Mouse (Mus musculus): ENCODE data around the gene Rsc1a1. TPM values are rescaled to one million over a fixed set of nuclear protein-coding genes. Genes with fewer than 3 reads are reported as not detected.

The Rsc1a1 gene
- polyA plus RNA-seq (2012; rRNA removed): 3.3 and 5.3 TPM in 2 replicates

GRCm38 (mm10) chr4:141685499-141685898 lies at the start of gene Rsc1a1:
TSS of gene Rsc1a1 (minus strand) at chr4:141685599.

GRCm38 (mm10) chr4:141722731-141723672 lies 37.6 kb upstream of the Rsc1a1 start, which contains the start of gene Ddi2:
TSS of gene Ddi2 (minus strand) at chr4:141723419.

GRCm38 (mm10) chr4:141664799-141665198 lies 20.6 kb downstream of the Rsc1a1 start, which contains the start of gene Plekhm2:
TSS of gene Plekhm2 (minus strand) at chr4:141664899.

Other genes starting within 250 kb of the Rsc1a1 start
- gene Srarp, start 249.5 kb downstream of the Rsc1a1 start, polyA plus RNA-seq (2012; rRNA removed): 0.35 and 0.53 TPM in 2 replicates
- gene Zbtb17, start 240.9 kb downstream of the Rsc1a1 start, polyA plus RNA-seq (2012; rRNA removed): 65.4 and 70.0 TPM in 2 replicates
- 17.6 and 19.3 TPM in 2 replicates for gene Spen, start 147.0 kb downstream of the Rsc1a1 start, polyA plus RNA-seq (2012; rRNA removed)
- gene Fblim1, start 79.5 kb downstream of the Rsc1a1 start, polyA plus RNA-seq (2012; rRNA removed): 37.4 and 53.4 TPM in 2 replicates
- gene Tmem82, start 67.0 kb downstream of the Rsc1a1 start, polyA plus RNA-seq (2012; rRNA removed): 0.27 and 0.28 TPM in 2 replicates
- 0.34 and 0.36 TPM in 2 replicates for gene Slc25a34, start 61.8 kb downstream of the Rsc1a1 start, polyA plus RNA-seq (2012; rRNA removed)
- gene Plekhm2, start 20.7 kb downstream of the Rsc1a1 start, polyA plus RNA-seq (2012; rRNA removed): 43.2 and 46.7 TPM in 2 replicates
- 14.8 and 16.4 TPM in 2 replicates for gene Ddi2, start 37.8 kb upstream of the Rsc1a1 start, polyA plus RNA-seq (2012; rRNA removed)
- gene Agmat, start 61.1 kb upstream of the Rsc1a1 start, polyA plus RNA-seq (2012; rRNA removed): 0.08 TPM in 1 of 2 replicates, not detected in the other
- gene Dnajc16, start 105.3 kb upstream of the Rsc1a1 start, polyA plus RNA-seq (2012; rRNA removed): 16.0 and 16.2 TPM in 2 replicates
- 23.8 and 24.5 TPM in 2 replicates for gene Casp9, start 108.0 kb upstream of the Rsc1a1 start, polyA plus RNA-seq (2012; rRNA removed)
- gene Cela2a, start 140.6 kb upstream of the Rsc1a1 start, polyA plus RNA-seq (2012; rRNA removed): 0.06 TPM in 1 of 2 replicates, not detected in the other
- 0.07 and 0.15 TPM in 2 replicates for gene Ctrc, start 160.8 kb upstream of the Rsc1a1 start, polyA plus RNA-seq (2012; rRNA removed)
- gene Efhd2, start 189.3 kb upstream of the Rsc1a1 start, polyA plus RNA-seq (2012; rRNA removed): 57.7 and 60.8 TPM in 2 replicates